Mouse (Mus musculus) limb, embryonic 14.5 days (tissue): ENCODE measurements around the gene Sp8. TPM values are rescaled to one million over a fixed set of nuclear protein-coding genes. Genes with fewer than 3 reads are reported as not detected.
A peak's percentile ranks its signal among the peaks of the same experiment; 100 is the strongest.

Experiments used
- ATAC-seq: fragments of 200-750 bp; cut with Nextera tagmentation; 2 replicates; pipeline ENCODE4 v1.8.0; 2017; ENCODE audit warnings: low read depth, moderate number of reproducible peaks, moderate TSS enrichment; ENCODE audit not compliant: low FRiP score
- DNase-seq: peaks from one replicate; pipeline ENCODE4 v3.0.0-alpha.2; 2015; ENCODE audit warnings: low spot score
- H3K27ac ChIP-seq: fragments of 300-500 bp; sonication (generic); replicated peaks from 2 replicates; pipeline ENCODE4 v1.5.1; 2014; ENCODE audit warnings: low read depth, mild to moderate bottlenecking, low read length, moderate library complexity, mixed read lengths
- H3K27me3 ChIP-seq: fragments of 300-500 bp; sonication (generic); 2 replicates; pipeline ENCODE4 v1.6.1; 2014; ENCODE audit warnings: low read length, mixed read lengths; ENCODE audit not compliant: control insufficient read depth, insufficient read depth
- H3K36me3 ChIP-seq: fragments of 300-500 bp; sonication (generic); 2 replicates; pipeline ENCODE4 v1.6.1; 2014; ENCODE audit warnings: mild to moderate bottlenecking, low read length, moderate library complexity, mixed read lengths; ENCODE audit not compliant: control insufficient read depth, insufficient read depth
- H3K4me1 ChIP-seq: fragments of 300-500 bp; sonication (generic); 2 replicates; pipeline ENCODE4 v1.6.1; 2014; ENCODE audit warnings: antibody characterized with exemption, low read length, mixed read lengths; ENCODE audit not compliant: control insufficient read depth, insufficient read depth
- H3K4me2 ChIP-seq: fragments of 300-500 bp; sonication (generic); replicated peaks from 2 replicates; pipeline ENCODE4 v1.6.1; 2014; ENCODE audit warnings: low read depth, mild to moderate bottlenecking, low read length, moderate library complexity; ENCODE audit not compliant: severe bottlenecking
- H3K4me3 ChIP-seq: fragments of 300-500 bp; sonication (generic); replicated peaks from 2 replicates; pipeline ENCODE4 v1.5.1; 2014; ENCODE audit warnings: low read length
- H3K9ac ChIP-seq: fragments of 300-500 bp; sonication (generic); 2 replicates; pipeline ENCODE4 v1.6.1; 2014; ENCODE audit warnings: mild to moderate bottlenecking, low read depth, low read length, moderate library complexity; ENCODE audit not compliant: severe bottlenecking
- H3K9me3 ChIP-seq: fragments of 300-500 bp; sonication (generic); 2 replicates; pipeline ENCODE4 v1.6.1; 2016; ENCODE audit warnings: low read length; ENCODE audit not compliant: control insufficient read depth
- POLR2A ChIP-seq: fragments of 200-500 bp; IDR thresholded peaks from 2 replicates; pipeline ENCODE4 v1.8.0; 2012; ENCODE audit warnings: inconsistent platforms, mild to moderate bottlenecking, moderate library complexity, borderline replicate concordance; ENCODE audit not compliant: insufficient read depth, insufficient read length; ENCODE audit errors: extremely low read depth
- WGBS: fragments of 180-500 bp; shearing (Covaris S2); extraction: QIAGEN DNeasy Blood & Tissue Kit; methylation state at CpG from one replicate; pipeline ENCODE4 v1.1.7; 2014; 5-methylcytosine and 5-hydroxymethylcytosine counted together
- polyA plus RNA-seq, 2 experiments: library from polyadenylated mRNA; depleted of rRNA in 1 of 2; stranded (reverse) in 1 of 2; unstranded in 1 of 2; fragments of >200 nt; fragmentation: Nextera tagmentation in 1 of 2; extraction: Ambion mirVana in 1 of 2; gene quantifications; 2 replicates each; pipeline versions ENCODE4 v1.2.1 to v1.2.3; 2012 to 2014

Gene Sp8
- polyA plus RNA-seq, 2 experiments = 1.7 to 3.8 TPM

GRCm38 (mm10) chr12:118854401-118854800 is 8.3 kb downstream of the Sp8 start:
- H3K27me3 ChIP-seq = peaks cover 73% of the 10 kb centered on the region
- H3K9ac ChIP-seq = no peak overlapping the region
- no peak for DNase-seq
- no peak for ATAC-seq
- no peak for TF ChIP-seq POLR2A
- no peaks in the 10 kb centered on the region for H3K36me3 ChIP-seq
- peak overlapping the region; percentile 44 for H3K4me3 ChIP-seq
- peak overlapping the region; percentile 71 for H3K4me2 ChIP-seq
- H3K4me1 ChIP-seq = peaks cover 5% of the 10 kb centered on the region; the same call in 1 of the 2 replicates
- 3% methylated on average over 10 of the region's 10 CpGs for WGBS
- no peak overlapping the region for H3K27ac ChIP-seq
- H3K9me3 ChIP-seq = no peaks in the 10 kb centered on the region

- H3K9ac ChIP-seq = peak overlapping the region; percentile 39
Measured at GRCm38 (mm10) chr12:118854831-118855453, 8.8 kb downstream of the Sp8 start.

GRCm38 (mm10) chr12:118856151-118856550 is 10.0 kb downstream of the Sp8 start:
- no peak overlapping the region for H3K9ac ChIP-seq
- ATAC-seq (no peak), DNase-seq (no peak)
- no peak overlapping the region for H3K4me3 ChIP-seq
- H3K9me3 ChIP-seq = no peaks in the 10 kb centered on the region
- no peak for TF ChIP-seq POLR2A
- no peak overlapping the region for H3K27ac ChIP-seq
- H3K36me3 ChIP-seq = no peaks in the 10 kb centered on the region
- peaks cover 5% of the 10 kb centered on the region; the same call in 1 of the 2 replicates for H3K4me1 ChIP-seq
- H3K4me2 ChIP-seq = no peak overlapping the region
- peaks cover 57% of the 10 kb centered on the region for H3K27me3 ChIP-seq
- WGBS = 0% methylated on average over 7 of the region's 7 CpGs

More at GRCm38 (mm10) chr12:118854831-118855453, 8.8 kb downstream of the Sp8 start:
- Histone ChIP-seq H3K4me3 (peak overlapping the region; percentile 44), H3K36me3 (no peaks in the 10 kb centered on the region), H3K9me3 (no peaks in the 10 kb centered on the region), H3K4me2 (peak overlapping the region; percentile 71), H3K4me1 (peaks cover 5% of the 10 kb centered on the region; the same call in 1 of the 2 replicates), H3K27me3 (peaks cover 68% of the 10 kb centered on the region), H3K27ac (no peak overlapping the region)
- DNase-seq (peak; percentile 72), ATAC-seq (peak; percentile 93)
- whole genome bisulfite sequencing = under 1% methylated on average over 34 of the region's 34 CpGs
- no peak for TF ChIP-seq POLR2A

GRCm38 (mm10) chr12:118872673-118873072 is 26.5 kb downstream of the Sp8 start:
- no peaks in the 10 kb centered on the region for H3K27me3 ChIP-seq
- no peaks in the 10 kb centered on the region for H3K36me3 ChIP-seq
- no peak overlapping the region for H3K9ac ChIP-seq
- no peak overlapping the region for H3K4me3 ChIP-seq
- no peak overlapping the region for H3K4me2 ChIP-seq
- no peak for TF ChIP-seq POLR2A
- no peak overlapping the region for H3K27ac ChIP-seq
- H3K4me1 ChIP-seq = no peaks in the 10 kb centered on the region
- no peaks in the 10 kb centered on the region for H3K9me3 ChIP-seq
- ATAC-seq = 0 out of 2 replicates have a peak, but pooled peaks have one; percentile 30
- no peak for DNase-seq
- WGBS = 58% methylated on average over 8 of the region's 8 CpGs

GRCm38 (mm10) chr12:118882790-118883189 is 36.7 kb downstream of the Sp8 start:
- no peak overlapping the region for H3K4me2 ChIP-seq
- DNase-seq (peak; percentile 52), ATAC-seq (peak; percentile 75)
- no peaks in the 10 kb centered on the region for H3K9me3 ChIP-seq
- no peaks in the 10 kb centered on the region for H3K36me3 ChIP-seq
- H3K9ac ChIP-seq = no peak overlapping the region
- H3K4me3 ChIP-seq = no peak overlapping the region
- TF ChIP-seq POLR2A = no peak
- no peaks in the 10 kb centered on the region for H3K27me3 ChIP-seq
- no peak overlapping the region for H3K27ac ChIP-seq
- H3K4me1 ChIP-seq = no peaks in the 10 kb centered on the region

- H3K4me3 ChIP-seq = no peak overlapping the region
- no peak overlapping the region for H3K27ac ChIP-seq
- no peaks in the 10 kb centered on the region for H3K4me1 ChIP-seq
- WGBS = 50% methylated on average over 2 of the region's 2 CpGs
- H3K9ac ChIP-seq = no peak overlapping the region
- no peak overlapping the region for H3K4me2 ChIP-seq
- H3K36me3 ChIP-seq = no peaks in the 10 kb centered on the region
- TF ChIP-seq POLR2A = no peak
- no peak for ATAC-seq
- H3K9me3 ChIP-seq = no peaks in the 10 kb centered on the region
- no peaks in the 10 kb centered on the region for H3K27me3 ChIP-seq
- no peak for DNase-seq
Measured at GRCm38 (mm10) chr12:118887964-118888363, 41.8 kb downstream of the Sp8 start.

Other genes with a start within 250 kb of the Sp8 start
- gene Abcb5, start 120.1 kb downstream of the Sp8 start, polyA plus RNA-seq (2012; rRNA removed) = 0.03 TPM in 1 of 2 replicates, not detected in the other
- gene Abcb5, start 120.1 kb downstream of the Sp8 start, polyA plus RNA-seq (2014; fragmentation: Nextera tagmentation; extraction: Ambion mirVana) = not detected in 2 replicates